Mouse (Mus musculus) intestine, embryonic 16.5 days (tissue): ENCODE results near the gene Krtap4-8. TPM values are rescaled to one million over a fixed set of nuclear protein-coding genes. Genes with fewer than 3 reads are reported as not detected.
"Not testable (repeated sequence)": the region's sequence is repeated elsewhere in the genome, so short reads cannot be mapped to it uniquely, and the experiment has no call there.

ENCODE experiments used
- ATAC-seq: fragments of 200-750 bp; cut with Nextera tagmentation; 2 replicates; pipeline ENCODE4 v1.8.0; 2017; ENCODE audit warnings: moderate TSS enrichment, moderate library complexity
- H3K27ac ChIP-seq: fragments of 300-500 bp; sonication (generic); 2 replicates; pipeline ENCODE4 v1.5.1; 2014; ENCODE audit warnings: mild to moderate bottlenecking, low read length
- H3K27me3 ChIP-seq: fragments of 300-500 bp; sonication (generic); replicated peaks from 2 replicates; pipeline ENCODE4 v1.6.1; 2014; ENCODE audit warnings: low read length, control low read depth, mixed read lengths; ENCODE audit not compliant: control insufficient read depth, insufficient read depth
- H3K36me3 ChIP-seq: fragments of 300-500 bp; sonication (generic); 2 replicates; pipeline ENCODE4 v1.6.1; 2014; ENCODE audit warnings: low read length, control low read depth; ENCODE audit not compliant: control insufficient read depth, insufficient read depth
- H3K4me1 ChIP-seq: fragments of 300-500 bp; sonication (generic); 2 replicates; pipeline ENCODE4 v1.6.1; 2014; ENCODE audit warnings: low read length, control low read depth, mixed read lengths; ENCODE audit not compliant: control insufficient read depth, insufficient read depth
- H3K4me2 ChIP-seq: fragments of 300-500 bp; sonication (generic); 2 replicates; pipeline ENCODE4 v1.6.1; 2014; ENCODE audit warnings: low read depth, low read length, control low read depth
- H3K4me3 ChIP-seq: fragments of 300-500 bp; sonication (generic); 2 replicates; pipeline ENCODE4 v1.5.1; 2014; ENCODE audit warnings: mild to moderate bottlenecking, low read length
- H3K9ac ChIP-seq: fragments of 300-500 bp; sonication (generic); 2 replicates; pipeline ENCODE4 v1.6.1; 2014; ENCODE audit warnings: low read depth, low read length
- H3K9me3 ChIP-seq: fragments of 300-500 bp; sonication (generic); 2 replicates; pipeline ENCODE4 v1.6.1; 2016; ENCODE audit warnings: low read length, control low read depth; ENCODE audit not compliant: control insufficient read depth
- WGBS: fragments of 180-500 bp; shearing (Covaris S2); extraction: QIAGEN DNeasy Blood & Tissue Kit; methylation state at CpG from one replicate; pipeline ENCODE4 v1.1.7; 2014; 5-methylcytosine and 5-hydroxymethylcytosine counted together
- polyA plus RNA-seq: library from polyadenylated mRNA; unstranded; fragments of >200 nt; fragmentation: Nextera tagmentation; extraction: Ambion mirVana; gene quantifications from 2 replicates; pipeline ENCODE4 v1.2.1, GENCODE M21; 2015

The Krtap4-8 gene
- not detected in 2 replicates for polyA plus RNA-seq

DNA sequence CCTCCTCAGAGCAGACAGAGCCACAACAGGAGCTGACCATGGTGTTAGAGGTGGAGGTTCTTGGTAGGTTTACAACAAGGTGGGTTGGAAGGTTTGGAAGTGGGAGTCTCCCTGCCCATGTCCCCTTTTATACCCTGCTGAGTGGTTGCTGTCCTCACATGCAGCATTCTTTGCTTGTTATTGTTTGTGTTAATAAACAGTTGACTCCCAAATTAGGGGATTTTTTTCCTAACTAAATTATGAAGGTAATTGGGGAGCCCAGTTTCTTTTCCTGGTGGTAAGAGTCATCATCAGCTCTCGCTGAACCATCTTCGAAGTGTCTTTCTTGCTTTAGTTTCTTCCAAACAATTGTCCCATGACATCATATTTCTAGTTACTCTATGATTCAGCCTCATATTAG lies at the start of gene Krtap4-8:
Gene Krtap4-8 (minus strand): TSS at position 101 of the 400 bp plus-strand sequence.
- no peak for ATAC-seq
- Histone ChIP-seq H3K9me3 (no peaks in the 10 kb centered on the region), H3K4me1 (no peaks in the 10 kb centered on the region), H3K4me2 (no peak within 1 kb of the TSS), H3K27ac (no peak within 1 kb of the TSS), H3K4me3 (no peak within 1 kb of the TSS), H3K36me3 (no peaks in the 10 kb centered on the region), H3K27me3 (no peaks in the 10 kb centered on the region), H3K9ac (no peak within 1 kb of the TSS)
- WGBS = 97% methylated on average over 2 of the region's 2 CpGs

DNA sequence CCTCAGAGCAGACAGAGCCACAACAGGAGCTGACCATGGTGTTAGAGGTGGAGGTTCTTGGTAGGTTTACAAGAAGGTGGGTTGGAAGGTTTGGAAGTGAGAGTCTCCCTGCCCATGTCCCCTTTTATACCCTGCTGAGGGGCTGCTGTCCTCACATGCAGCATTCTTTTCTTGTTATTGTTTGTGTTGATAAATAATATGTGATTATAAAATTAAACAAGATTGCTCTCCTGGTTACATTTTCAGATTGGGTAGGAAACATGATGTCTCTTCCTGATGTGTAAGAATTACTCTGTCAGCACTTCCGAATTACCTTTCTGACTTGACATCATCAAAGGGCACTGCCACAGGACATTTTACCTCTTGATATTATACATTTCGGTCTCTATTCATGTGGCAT lies 35.1 kb upstream of the Krtap4-8 start, which contains the start of gene Gm11564:
Gene Gm11564 (minus strand): TSS at position 101 of the 400 bp plus-strand sequence.
- H3K9ac ChIP-seq, H3K9me3 ChIP-seq, H3K4me2 ChIP-seq, H3K27me3 ChIP-seq, H3K4me3 ChIP-seq, ATAC-seq, H3K27ac ChIP-seq, H3K4me1 ChIP-seq, H3K36me3 ChIP-seq: not testable (repeated sequence)
- 91% methylated on average over 2 of the region's 2 CpGs for WGBS

DNA sequence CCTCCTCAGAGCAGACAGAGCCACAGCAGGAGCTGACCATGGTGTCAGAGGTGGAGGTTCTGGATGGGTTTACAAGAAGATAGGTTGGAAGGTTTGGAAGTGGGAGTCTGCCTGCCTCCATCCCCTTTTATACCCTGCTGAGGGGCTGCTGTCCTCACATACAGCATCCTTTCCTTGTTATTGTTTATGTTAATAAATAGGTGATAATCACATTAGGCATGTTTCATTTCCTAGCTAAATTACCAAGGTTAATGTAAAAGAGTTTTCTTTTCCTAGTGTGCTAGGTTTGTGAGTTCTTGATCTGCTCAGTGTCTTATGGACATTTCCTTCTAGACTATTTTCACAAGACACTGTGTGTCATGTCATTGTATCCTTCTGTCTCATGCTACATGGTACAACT lies 29.3 kb upstream of the Krtap4-8 start, which contains the start of gene Krtap4-13:
Gene Krtap4-13 (minus strand): TSS at position 101 of the 400 bp plus-strand sequence.
- H3K27ac ChIP-seq, H3K36me3 ChIP-seq, H3K4me2 ChIP-seq, H3K4me1 ChIP-seq, H3K9me3 ChIP-seq, H3K9ac ChIP-seq, H3K4me3 ChIP-seq, H3K27me3 ChIP-seq, ATAC-seq: not testable (repeated sequence)

DNA sequence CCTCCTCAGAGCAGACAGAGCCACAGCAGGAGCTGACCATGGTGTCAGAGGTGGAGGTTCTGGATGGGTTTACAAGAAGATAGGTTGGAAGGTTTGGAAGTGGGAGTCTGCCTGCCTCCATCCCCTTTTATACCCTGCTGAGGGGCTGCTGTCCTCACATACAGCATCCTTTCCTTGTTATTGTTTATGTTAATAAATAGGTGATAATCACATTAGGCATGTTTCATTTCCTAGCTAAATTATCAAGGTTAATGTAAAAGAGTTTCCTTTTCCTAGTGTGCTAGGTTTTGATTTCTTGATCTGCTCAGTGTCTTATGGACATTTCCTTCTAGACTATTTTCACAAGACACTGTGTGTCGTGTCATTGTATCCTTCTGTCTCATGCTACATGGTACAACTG lies 23.8 kb upstream of the Krtap4-8 start, which contains the start of gene Gm11554:
Gene Gm11554 (minus strand): TSS at position 101 of the 400 bp plus-strand sequence.
- not testable (repeated sequence) for ATAC-seq, H3K4me1 ChIP-seq, H3K4me3 ChIP-seq, H3K27ac ChIP-seq, H3K27me3 ChIP-seq, H3K9ac ChIP-seq, H3K4me2 ChIP-seq, H3K9me3 ChIP-seq, H3K36me3 ChIP-seq
- no CpG with 5 or more reads among the region's 1 CpGs for WGBS

DNA sequence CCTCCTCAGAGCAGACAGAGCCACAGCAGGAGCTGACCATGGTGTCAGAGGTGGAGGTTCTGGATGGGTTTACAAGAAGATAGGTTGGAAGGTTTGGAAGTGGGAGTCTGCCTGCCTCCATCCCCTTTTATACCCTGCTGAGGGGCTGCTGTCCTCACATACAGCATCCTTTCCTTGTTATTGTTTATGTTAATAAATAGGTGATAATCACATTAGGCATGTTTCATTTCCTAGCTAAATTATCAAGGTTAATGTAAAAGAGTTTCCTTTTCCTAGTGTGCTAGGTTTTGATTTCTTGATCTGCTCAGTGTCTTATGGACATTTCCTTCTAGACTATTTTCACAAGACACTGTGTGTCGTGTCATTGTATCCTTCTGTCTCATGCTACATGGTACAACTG lies 18.3 kb upstream of the Krtap4-8 start, which contains the start of gene Gm11569:
Gene Gm11569 (minus strand): TSS at position 101 of the 400 bp plus-strand sequence.
- H3K4me3 ChIP-seq, H3K27me3 ChIP-seq, H3K36me3 ChIP-seq, H3K4me1 ChIP-seq, ATAC-seq, H3K27ac ChIP-seq, H3K4me2 ChIP-seq, H3K9me3 ChIP-seq, H3K9ac ChIP-seq: not testable (repeated sequence)
- WGBS = no CpG with 5 or more reads among the region's 1 CpGs

DNA sequence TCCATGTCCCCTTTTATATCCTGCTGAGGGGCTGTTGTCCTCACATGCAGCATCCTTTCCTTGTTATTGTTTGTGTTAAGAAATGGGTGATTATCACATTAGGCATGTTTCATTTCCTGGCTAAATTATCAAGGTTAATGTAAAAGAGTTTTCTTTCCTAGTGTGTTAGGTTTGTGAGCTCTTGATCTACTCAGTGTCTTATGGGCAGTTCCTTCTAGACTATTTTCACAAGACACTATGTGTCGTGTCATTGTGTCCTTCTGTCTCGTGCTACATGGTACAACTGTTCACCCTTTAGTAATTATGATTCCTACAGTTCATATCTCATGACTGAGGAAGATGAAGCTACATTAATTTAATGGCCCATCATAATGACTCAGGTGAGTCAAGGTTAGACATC lies 12.9 kb upstream of the Krtap4-8 start, which contains the start of gene Gm11596:
Gene Gm11596 (minus strand): TSS at position 101 of the 400 bp plus-strand sequence.
- Histone ChIP-seq H3K9ac (no peak within 1 kb of the TSS), H3K9me3 (no peaks in the 10 kb centered on the region), H3K27me3 (no peaks in the 10 kb centered on the region), H3K4me2 (no peak within 1 kb of the TSS), H3K36me3 (no peaks in the 10 kb centered on the region), H3K4me3 (no peak within 1 kb of the TSS), H3K27ac (no peak within 1 kb of the TSS), H3K4me1 (no peaks in the 10 kb centered on the region)
- ATAC-seq = no peak
- 78% methylated on average over 2 of the region's 2 CpGs for WGBS

DNA sequence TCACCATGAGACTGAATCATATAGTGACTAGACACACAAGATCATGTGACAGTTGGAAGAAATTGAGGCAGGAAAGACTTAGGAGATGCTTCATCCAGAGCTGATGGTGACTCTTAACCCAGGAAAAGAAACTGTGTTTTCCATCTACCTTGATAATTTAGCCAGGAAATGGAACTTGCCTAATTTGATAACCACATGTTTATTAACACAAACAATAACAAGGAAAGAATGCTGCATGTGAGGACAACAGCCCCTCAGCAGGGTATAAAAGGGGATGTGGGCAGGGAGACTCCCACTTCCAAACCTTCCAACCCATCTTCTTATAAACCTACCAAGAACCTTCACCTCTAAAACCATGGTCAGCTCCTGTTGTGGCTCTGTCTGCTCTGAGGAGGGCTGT lies 4.4 kb upstream of the Krtap4-8 start, which contains the start of gene Krtap4-9:
Gene Krtap4-9 (plus strand): TSS at position 301 of the 400 bp plus-strand sequence.
- not testable (repeated sequence) for H3K9me3 ChIP-seq, H3K4me2 ChIP-seq, H3K27ac ChIP-seq, H3K27me3 ChIP-seq, ATAC-seq, H3K9ac ChIP-seq, H3K36me3 ChIP-seq, H3K4me1 ChIP-seq, H3K4me3 ChIP-seq

DNA sequence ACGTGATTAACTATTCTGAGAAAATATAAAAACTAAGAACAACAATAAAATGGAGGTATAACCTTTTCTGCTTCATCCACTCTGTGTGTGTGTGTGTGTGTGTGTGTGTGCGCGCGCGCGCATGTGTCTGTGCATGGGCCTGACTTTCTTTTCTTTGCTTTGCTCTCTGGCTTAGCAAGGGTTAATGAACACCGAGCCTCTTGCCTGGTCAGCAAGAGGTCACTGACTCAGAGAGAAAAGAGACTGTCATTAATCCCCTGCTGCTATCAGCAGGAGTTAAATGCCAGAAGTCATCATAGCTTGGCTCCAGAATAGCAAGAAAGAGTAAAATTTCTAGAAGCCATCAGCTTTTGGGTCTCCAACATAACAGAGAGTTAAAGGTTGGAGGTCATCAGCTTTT lies 2.1 kb downstream of the Krtap4-8 start:
- no peaks in the 10 kb centered on the region for H3K27me3 ChIP-seq
- no peaks in the 10 kb centered on the region for H3K4me1 ChIP-seq
- no peak overlapping the region for H3K4me2 ChIP-seq
- H3K9me3 ChIP-seq = no peaks in the 10 kb centered on the region
- no peak for ATAC-seq
- no peak overlapping the region for H3K27ac ChIP-seq
- no peak overlapping the region for H3K9ac ChIP-seq
- no peak overlapping the region for H3K4me3 ChIP-seq
- WGBS = 58% methylated on average over 7 of the region's 7 CpGs
- H3K36me3 ChIP-seq = no peaks in the 10 kb centered on the region

DNA sequence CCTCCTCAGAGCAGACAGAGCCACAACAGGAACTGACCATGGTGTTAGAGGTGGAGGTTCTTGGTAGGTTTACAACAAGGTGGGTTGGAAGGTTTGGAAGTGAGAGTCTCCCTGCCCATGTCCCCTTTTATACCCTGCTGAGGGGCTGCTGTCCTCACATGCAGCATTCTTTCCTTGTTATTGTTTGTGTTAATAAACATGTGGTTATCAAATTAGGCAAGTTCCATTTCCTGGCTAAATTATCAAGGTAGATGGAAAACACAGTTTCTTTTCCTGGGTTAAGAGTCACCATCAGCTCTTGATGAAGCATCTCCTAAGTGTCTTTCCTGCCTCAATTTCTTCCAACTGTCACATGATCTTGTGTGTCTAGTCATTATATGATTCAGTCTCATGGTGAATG lies 7.7 kb downstream of the Krtap4-8 start, which contains the start of gene Gm11595:
Gene Gm11595 (minus strand): TSS at position 101 of the 400 bp plus-strand sequence.
- H3K9me3 ChIP-seq, H3K4me3 ChIP-seq, ATAC-seq, H3K4me1 ChIP-seq, H3K9ac ChIP-seq, H3K27ac ChIP-seq, H3K27me3 ChIP-seq, H3K36me3 ChIP-seq, H3K4me2 ChIP-seq: not testable (repeated sequence)

DNA sequence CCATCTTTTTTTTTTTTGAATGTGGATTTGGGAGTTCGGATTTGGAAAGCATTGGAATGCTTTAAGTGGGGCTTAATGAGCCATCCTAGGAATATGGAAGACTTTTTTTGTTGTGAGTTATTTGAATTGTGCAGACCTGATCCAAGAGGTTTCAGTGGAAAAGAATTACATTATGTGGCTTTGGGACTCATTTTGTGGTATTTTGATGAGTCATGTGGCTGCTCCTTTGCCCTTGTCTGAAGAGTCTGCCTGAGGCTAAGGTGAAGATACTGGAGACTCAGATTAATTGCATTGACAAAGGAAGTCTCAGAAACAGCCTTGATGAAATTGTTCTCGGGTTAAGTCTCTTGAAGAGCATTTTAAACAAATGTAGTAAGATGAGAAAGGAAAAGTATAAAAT lies 12.1 kb downstream of the Krtap4-8 start:
- 77% methylated on average over 2 of the region's 2 CpGs for WGBS
- no peak for ATAC-seq
- H3K4me1 ChIP-seq = no peaks in the 10 kb centered on the region
- H3K36me3 ChIP-seq = no peaks in the 10 kb centered on the region
- H3K27ac ChIP-seq = no peak overlapping the region
- H3K4me3 ChIP-seq = no peak overlapping the region
- no peaks in the 10 kb centered on the region for H3K9me3 ChIP-seq
- H3K27me3 ChIP-seq = no peaks in the 10 kb centered on the region
- H3K9ac ChIP-seq = no peak overlapping the region
- H3K4me2 ChIP-seq = no peak overlapping the region
